Mouse (Mus musculus): ENCODE results near the gene Col12a1.
"Not testable (repeated sequence)": the region's sequence is repeated elsewhere in the genome, so short reads cannot be mapped to it uniquely, and the experiment has no call there.

Gene Col12a1

DNA sequence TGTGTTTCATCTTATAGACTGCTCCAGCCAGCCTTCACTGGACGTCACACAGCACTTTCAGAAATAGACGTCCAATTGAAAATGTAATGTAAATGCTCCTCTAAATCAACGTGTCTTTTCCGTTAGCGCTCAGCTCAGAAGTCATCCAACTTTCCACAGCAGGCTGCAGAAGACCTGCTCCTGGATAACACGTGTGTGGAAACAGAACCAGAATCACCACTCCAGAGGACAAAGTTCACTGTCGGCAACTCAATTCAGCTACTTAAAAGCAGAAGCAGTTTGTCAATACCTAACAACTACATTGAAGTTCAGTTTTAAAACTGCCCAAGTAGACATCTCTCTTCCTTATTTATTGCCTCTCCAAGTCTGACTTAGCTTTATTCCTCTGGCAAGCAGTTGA, 29.3 kb downstream of the Col12a1 start:
- DNase-seq = no peak

DNA sequence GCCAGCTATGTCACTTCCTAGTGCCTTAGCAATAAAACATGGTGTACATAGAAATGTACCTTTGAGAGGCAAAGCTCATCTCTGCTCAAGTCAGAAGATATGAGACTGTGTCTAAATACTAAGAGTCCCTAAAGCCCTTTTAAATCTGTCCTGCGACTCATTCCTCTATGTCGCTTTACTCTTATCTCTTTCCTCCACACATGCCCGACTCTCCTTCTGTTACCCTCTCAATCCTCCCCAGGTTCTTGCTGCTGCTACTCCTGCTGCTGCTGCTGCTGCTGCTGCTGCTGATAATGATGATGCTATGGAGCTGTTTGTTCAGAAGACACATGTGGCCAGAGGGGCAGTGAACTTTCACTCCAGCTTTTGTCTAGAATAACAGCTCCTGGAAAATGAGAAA, 31.4 kb downstream of the Col12a1 start:
- DNase-seq = no peak

DNA sequence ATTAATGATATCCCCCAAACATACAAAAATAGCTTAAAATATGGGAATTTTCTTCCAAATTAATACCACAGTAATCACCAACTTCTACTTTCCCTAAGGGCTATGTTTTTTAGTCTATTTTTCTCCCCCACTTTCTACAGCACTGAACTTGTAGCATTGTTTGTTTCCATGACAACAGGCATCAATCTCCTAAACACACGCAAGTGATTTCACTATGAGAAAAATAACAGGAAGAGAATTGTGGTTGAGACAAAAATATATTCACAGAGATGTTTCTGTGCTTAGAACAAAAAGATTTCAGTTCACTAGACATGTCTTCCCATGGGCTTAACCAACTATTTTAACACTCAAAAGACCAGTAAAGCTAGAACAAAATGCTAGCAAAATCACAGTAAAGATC, 32.6 kb downstream of the Col12a1 start:
- DNase-seq = no peak

DNA sequence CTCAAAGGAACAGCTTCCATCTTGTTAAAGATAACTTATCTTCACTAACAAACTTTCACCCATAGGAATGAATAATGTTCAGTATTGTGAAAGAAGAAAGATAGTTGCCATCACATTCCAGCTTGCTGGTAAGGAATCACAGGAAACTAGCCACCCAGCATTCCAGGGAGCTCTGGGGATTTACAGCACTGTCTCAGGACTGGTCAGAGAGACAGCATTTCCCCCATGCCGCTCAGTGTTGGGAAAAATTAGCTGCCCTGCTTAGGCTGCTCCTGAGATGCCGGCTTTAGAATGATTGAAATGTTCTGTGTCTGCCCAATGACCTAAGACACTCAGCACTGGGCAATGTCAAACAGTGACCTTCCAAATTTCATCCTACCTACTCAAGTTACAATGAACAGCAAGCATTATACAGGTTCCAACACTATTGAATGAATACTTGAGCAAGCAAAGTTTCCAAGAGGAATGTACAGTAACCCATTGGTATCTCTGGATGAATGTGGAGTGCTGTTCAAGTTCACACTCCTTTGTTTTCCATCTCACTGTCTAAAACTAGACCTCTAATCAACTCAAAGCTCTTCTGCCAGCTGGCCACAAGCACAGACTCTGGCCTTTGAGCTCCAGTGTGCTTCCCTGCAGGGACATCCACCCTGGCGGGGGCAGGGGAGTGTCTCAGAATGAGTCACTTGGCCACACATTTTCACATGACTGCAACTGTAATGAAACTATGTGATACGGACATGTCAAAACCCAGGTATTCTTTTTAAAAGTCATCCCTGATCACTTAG, 38.0 kb downstream of the Col12a1 start:
- DNase-seq = peak; percentile 24

DNA sequence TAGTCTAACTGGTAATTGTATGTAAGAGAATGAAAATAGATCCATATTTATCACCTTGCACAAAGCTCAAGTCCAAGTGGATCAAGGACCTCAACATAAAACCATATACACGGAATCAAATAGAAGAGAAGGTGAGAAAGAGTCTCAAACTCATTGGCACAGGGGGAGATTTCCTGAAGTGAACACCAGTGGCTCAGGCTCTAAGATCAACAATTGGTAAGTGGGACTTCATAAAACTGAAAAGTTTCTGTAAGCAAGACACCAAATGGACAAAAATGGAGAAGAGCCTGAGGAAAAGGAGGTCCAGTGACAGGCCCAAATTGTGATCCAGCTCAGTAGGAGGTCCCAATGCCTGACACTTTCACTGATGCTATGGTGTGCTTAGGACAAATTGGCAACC, 49.8 kb downstream of the Col12a1 start:
- not testable (repeated sequence) for DNase-seq

DNA sequence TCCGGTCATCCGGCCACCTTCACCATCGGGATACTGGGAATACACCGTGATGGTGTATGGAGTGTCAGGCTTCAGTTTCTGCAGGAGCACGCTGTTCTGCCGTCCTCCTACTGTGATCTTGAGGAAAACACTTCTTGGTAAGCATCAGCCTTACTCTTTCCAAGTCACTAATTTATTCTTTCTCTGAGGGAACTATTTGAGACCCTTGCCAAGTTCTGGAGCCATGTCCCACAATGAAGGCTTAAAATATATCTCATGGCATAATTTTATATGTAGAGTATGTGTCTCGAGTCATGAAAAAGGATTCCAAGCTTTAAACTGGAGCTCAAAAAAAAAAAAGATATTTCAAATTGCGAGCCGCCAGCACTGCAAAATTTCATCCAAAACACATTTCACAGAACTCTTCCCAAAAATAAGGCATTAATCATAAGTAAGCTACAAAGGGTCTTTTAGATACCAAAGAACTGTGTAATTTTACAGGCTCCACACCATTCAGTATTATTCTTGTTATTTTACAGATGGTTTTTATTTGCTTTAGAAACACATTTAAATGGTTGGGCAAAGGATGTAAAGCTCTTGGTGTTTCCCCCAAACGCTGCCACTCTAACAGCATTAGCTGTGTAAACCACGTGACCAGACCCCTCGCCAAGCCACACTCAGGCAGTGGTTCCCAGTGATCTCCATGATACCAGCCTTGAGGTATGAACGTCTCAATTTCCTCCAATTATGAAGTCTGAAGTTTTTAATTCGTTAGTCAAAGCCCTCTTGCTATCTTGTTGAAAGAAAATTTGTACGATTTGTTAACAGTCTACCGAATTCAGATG, 65.1 kb downstream of the Col12a1 start:
- DNase-seq = no peak

DNA sequence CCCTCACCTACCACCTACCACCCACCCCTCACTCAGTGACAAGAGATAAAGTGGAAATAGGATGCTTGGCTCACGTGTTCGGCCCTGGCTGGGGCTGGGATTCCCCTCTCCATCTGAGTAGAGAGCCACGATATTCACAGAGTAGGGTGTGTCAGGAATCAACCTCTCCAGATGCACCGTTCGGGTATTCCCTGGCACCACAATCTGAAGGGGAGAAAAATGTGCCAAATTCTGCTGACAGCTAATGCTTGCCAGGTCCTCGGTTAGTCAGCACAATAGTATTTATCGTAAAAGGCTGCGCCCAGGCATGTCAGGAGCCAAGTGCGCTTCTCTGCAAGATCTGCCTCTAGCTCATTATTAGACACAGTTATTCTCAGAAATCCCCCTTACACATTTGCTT, 70.0 kb downstream of the Col12a1 start:
- DNase-seq = no peak

DNA sequence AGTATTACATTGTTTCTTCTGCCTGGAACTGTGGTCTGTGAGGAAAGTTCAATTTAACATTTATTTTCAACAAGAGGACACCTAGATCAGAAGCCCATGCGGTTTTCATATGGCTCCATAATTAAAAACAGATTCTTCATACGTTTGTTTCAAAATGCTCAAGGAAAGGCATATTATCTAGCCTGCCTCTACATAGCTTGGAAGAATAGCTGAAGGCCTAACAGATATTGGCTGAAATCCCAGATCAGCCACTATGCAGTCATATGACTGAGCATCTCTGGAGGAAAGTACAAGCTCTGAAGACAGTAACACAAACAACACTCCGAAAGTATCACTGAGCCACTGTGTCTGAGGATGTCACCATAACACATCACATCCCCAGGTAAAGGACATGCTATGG, 72.9 kb downstream of the Col12a1 start:
- no peak for DNase-seq

DNA sequence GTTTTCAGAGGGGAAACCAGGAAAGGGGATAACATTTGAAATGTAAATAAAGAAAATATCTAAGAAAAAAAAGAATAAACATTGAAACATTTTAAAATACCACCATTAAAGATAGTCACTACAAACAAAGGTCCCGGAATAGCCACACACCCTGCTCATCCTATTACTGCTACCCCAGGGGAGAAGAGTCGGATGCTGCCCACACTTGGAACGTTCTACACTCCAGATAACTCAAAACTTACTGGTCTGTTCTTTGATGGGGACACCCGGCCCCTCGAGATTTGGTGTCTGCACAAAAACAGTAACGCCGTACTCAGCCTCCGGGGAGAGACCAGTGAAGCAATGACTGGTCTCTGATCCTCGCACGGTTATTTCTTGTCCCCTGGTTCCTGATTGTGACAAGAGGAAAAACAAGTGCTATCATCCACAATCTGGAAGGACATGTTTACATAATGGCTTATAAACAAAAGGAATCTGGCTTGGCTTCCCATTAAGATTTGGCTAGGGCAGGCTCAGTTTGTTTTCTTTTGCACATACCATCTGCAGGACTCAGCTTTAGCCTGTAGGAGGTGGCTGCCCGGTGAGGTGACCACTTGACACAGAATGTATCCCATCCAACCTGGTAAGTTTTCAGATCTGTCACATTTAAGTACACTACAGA, 79.1 kb downstream of the Col12a1 start:
- peak; percentile 5 for DNase-seq

DNA sequence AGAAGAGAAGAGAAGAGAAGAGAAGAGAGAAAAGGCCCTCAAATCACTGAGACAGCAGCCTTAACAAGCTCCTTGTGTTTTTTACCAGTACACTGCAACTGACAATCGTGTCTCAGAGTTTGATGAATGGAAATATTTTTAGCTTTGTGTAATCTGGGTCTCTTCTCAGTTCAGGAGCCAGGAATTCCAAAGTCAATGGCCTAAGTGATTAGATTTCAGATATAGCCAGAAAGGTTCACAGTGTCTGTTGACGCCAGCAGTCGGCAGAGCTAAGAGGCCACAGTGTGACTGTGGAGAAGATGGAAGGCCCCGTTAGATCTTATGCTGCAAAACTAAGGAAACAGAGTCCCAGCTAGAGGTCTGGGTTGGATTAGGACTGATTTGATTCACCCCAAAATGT, 80.8 kb downstream of the Col12a1 start:
- no peak for DNase-seq

DNA sequence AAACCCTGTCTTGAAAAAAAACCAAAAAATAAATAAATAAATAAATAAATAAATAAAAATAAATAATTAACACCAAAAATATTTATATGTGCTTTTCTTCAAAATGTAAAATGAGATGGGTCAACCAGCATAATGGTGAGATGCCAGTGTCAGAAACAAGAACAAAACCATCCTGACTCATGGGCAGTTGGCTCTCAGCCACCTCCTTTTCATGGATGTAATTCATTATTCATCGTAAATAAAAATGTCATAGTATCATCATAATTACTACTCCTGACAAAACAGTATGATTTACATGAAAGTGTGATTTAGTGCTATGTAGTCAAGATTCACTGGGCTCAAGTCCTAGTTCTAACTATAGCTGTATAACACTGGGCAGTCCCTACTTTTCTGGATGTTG, 84.6 kb downstream of the Col12a1 start:
- no peak for DNase-seq

DNA sequence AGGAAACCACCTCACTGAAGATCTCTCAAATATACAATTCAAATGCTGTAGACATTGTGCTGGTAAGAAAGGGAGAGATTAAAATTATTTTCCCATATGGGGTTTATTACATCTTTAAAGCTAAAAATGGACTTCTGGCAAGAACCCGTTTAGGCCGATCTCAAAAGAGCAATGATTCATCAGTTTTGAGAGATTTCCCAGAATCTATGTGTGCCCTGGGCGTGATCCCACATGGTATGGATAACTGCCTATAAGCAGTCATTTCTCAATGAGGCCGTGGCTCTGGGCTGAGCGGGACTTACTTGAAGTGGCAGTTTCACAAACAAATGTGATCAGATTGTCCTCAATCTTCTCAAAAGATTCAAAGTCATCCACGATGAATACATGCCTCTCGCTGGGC, 87.4 kb downstream of the Col12a1 start:
- DNase-seq = no peak

DNA sequence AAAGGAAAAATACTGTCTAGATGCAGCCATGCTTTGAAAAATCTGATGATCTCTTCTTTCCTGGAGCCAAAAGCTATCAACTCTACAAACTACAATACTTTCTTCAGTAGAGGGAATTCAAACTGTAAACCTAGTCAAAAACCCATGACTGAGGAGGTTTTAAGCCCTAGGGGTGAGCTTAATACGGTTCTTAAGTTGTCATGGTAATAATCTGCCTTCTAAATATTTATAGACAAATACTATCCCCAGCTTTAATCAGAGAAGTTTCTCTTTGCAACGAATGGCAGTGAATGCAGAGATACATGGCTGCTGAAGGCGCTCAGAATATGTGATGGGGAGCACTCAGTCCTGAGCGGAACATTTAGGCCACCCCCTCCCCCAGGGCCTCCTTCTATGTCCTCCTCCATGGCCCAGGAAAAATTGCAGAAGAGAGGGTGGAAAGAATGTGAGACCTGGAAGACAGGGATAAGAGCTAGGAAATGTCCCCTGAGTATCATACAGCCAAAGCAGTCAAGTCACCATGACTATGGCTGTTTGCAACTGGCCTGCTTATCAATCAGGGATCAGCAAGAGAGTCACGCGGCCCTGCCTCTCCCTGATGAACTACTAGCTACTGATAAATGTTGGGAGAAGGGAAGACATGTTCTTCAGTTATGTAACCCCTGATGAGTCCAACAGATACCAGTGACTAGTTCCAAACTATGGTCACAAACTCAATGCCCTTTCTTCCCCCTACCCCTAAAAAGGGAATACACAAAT, 99.6 kb downstream of the Col12a1 start:
- no peak for DNase-seq

DNA sequence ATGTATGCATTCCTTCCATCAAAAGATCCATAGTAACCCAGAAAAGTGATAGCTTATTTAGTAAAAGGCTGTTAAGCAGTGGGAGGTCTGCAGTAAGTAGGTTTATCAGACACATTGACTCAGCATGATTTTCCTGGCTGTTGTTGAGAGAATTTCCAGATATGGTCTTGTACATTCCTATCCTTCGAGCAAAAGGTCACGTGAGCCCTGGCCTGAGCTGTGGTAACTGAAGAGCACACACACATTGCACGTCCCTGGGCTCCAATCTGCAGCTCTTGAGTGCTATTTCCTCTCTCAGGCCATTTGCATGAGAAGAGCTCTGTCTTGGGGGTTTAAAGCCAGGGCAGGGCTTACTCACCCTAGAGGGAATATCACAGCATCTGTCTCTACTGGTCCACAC, 101.3 kb downstream of the Col12a1 start:
- DNase-seq = peak; percentile 26

DNA sequence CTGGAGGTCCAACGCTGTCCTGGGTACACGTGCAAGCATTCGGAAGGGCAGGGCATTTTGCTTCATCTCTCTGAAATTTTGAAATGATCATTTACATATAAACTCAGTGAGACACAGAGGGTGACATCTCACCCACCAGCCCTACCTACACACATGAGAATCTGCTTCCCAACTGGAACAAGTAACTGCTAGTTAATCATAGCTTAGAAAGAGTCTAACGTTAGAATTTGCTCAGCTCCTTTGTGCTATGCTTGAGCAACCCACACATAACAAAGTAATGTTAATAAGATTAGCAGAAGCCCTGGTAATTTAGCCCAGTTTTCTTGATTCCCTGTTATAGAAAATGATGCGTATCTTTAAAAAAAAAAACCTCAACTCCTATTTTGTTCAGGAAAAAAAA, 102.6 kb downstream of the Col12a1 start:
- DNase-seq = no peak

DNA sequence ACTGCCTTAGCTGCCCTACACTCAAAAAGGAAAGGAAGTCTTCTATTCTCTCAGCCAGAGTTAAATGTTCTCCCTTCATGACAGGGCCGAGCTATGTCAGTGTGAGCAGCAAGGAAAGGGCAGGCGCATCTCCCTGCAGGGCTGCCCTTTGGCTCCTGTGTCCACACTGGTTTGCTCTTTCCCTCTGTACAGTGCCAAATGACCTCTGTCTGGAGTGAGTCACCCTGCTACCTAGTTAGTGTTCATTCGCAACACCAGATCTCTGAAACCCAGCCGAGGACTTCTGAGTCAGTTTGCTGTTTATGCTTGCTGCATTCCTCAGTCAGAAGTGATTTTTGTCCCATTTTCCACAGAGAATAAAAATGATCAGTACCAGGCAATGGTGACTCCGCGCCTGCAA, 108.3 kb downstream of the Col12a1 start:
- peak; percentile 36 for DNase-seq

DNA sequence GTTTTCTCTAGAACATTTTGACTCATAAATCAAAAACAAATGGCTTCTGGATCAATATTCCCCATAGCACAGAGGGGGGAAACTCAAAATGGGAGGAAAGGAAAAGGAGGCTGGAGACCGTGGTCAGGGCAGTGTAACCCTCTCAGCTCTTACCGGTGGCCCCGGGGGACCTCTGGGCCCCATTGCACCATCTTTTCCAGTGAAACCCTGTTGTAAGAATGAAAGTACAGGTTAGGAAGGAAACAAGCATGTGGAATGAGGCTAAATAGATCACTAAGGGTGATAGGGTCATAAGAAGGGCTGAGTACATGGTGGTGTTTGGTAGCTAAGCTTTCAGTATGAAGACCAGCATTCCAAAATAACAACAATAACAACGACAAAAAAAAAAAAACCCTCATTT, 109.0 kb downstream of the Col12a1 start:
- DNase-seq = no peak

DNA sequence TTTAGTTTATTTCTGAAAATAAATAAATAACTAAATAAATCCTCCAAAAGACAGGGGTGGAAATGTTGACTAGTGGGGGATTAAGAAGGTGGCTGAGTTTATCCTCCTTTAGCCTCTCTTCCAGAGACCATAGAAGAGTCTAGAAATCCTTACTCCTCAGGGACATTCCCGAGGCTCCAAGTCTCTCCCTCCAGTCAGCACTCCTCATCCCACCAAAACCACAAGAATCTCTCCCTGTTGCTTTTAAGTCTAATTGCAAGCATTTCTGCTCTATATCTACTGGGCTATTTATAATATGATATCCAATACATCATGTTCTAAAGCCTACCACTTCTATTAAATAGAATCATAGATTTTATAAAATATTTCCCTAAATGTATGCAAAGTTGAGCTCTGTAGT, 109.8 kb downstream of the Col12a1 start:
- no peak for DNase-seq

DNA sequence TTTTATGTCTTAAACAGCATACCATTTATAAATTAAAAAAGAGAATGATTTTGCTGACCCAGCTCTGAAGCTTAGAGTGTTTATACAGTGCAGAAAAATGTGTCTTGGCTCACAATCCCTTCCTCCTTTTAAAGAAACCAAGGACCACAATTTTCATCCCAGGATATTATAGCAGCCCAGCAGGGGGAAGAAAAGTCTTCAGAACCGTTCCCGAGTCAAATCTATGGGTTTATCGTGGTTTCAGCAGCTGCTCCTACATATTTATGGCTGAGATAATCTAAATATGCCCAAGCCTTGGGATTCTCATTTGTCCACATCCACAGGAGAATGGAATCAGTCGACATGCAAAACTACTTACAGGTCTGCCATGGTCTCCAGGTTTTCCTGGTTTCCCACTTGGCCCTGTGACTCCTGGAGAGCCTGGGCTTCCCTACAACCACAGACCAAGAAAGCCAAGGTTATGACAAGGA, 110.5 kb downstream of the Col12a1 start:
- no peak for DNase-seq

DNA sequence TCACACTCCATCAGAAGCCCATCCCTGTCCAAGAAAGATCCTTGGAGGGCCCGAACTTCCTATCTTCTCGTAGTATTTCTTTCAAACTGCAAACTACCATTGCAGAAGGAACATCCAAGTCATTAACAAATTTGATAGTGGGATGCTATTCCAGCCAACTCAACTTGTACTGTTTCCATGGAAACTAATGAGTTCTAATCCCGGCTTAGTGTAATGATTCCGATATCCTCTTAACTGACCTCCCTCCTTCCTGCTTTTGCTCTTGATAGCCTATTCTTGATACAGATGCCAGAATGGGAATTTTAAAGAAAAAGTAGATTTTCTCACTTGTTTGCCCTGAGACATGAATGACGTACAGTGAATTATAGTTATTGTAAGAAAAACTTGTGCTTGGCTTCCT, 112.5 kb downstream of the Col12a1 start:
- no peak for DNase-seq

DNA sequence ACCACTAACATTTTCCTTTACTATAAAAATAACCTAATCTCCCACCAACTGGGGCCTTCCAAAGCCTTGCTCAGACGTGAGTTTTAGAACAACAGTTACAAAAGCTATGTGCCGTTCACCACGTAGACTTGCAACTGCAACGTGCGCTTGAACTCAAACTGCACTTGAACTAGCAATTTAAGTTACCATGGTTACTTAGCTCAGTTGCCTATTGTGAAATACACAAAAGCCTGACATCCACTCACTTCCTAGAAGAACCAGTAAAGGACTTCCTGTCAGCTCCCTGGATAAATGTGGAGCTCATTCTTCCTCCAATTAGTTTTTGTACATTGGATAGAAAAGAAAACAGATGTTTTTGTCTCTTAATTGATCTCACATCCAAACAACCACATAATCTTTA, 112.9 kb downstream of the Col12a1 start:
- DNase-seq = no peak

DNA sequence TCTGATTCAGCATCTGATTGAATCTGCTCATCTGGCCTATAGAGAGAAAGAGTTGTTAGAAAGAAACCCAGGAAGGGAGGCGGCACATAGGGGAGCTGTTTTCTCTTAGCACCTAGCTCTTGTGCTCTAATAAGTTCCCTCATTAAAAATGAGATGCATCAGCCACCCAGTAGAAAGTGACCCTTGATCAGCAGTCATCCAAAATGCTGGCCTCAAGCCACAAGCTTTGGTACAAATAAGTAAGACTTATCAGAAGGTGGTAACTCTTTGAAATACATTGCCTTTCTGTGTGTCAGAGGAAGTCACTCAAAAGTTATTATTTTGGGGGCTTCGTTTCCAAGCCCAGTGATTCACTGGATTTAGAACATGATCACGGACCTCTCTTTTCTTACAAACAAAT, 114.1 kb downstream of the Col12a1 start:
- no peak for DNase-seq

DNA sequence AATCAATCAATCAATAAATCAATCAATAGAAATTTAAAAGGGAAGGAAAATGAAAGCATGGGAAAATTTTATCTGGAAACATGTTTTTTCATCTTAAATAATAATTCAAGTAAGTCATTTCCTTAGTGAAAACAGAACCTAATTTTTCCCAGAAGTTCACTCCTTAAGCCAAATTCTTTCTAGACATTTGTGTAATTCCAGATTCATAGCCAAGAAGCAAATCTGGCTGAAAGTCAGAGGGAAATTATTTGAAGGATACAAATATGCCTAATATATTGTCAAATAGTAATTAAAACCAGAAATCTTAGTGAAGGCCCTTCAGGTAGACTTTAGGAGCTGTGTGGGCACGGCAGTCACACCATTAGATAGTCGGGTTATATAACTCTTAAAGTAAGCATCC, 115.2 kb downstream of the Col12a1 start:
- DNase-seq = no peak

Measured in lung, postnatal 14 days (tissue).